Mouse (Mus musculus) cerebellum, postnatal 4 days (tissue): Measurements from ENCODE around the gene Uck2.
A peak's percentile ranks its signal among the peaks of the same experiment; 100 is the strongest.

Experiments
- DNase-seq, 2 experiments: peaks; one replicate each; pipeline ENCODE4 v3.0.0; 2022; ENCODE audit warnings: low spot score in 2 of 2, mixed read lengths in 1 of 2

Gene Uck2

DNA sequence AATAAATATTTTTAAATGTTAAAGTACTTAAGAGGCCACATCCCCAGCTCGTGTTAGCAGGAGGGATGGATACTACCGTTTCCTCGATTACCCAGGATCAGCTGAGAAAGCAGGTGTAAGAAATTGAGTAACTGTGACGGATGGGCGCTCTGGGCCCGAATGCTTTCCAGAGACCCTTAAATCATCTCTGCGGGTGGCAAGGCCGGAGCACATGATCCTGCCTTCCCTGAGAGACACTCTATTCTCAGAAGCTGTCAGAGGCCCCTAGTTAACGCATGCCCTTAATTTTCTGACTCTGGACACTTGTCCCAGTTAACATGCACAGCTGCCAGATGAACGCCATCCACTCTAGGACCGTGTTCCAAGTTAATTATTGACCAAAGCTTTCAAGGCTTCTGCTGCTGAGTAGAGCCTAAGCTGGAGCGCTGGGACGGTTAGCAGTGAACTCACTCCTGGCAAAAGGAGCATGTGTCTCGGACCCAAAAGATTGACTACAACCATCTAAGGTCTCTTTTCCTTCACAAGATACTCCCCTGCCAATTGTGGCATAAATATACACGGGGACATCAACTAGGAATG is 28.3 kb downstream of the Uck2 start:
- no peak for DNase-seq

DNA sequence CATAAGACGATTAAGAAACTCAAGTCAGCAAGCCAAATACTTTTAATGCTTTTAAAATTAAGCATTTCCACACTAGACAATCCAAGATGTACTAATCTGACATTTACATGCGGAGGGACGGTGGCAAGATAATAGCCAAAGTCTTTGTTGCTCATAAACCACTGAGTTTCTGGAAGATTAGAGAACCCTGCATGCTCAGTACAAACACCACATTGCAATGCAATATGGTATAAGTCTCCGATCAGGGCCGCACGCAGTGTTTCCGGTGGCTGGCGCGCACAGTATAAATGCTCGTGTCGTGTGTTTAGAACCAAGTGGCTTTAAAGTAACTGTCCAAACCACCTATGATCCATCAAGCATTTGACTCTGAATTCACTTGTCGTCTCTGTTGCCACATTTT is 31.5 kb downstream of the Uck2 start:
- no peak for DNase-seq

GRCm38 (mm10) chr1:167249881-167250280 is 35.2 kb downstream of the Uck2 start:
- DNase-seq, result no peak

- DNase-seq, result no peak
These were observed 35.9 kb downstream of the Uck2 start for GRCm38 (mm10) chr1:167249252-167249651.

GRCm38 (mm10) chr1:167247886-167248285 is 37.2 kb downstream of the Uck2 start:
- no peak for DNase-seq

DNA sequence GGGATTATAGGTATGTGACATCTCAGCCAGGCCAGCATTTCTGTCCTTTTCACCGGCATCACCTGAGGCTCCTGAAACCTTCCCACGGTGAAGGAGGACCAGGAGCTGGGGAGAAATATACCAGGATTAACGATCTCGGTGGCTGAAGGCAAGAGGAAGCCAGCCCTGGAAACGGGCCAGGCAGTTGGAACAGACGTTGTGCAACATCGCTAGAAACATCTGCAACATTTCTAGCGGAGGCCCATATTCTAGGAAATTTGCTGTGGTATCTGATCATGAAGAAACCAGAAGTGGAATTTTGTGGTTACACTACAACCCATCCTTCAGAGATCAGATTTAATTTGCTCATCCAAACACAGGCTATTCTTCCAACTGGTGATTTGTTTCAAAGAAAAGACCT is 38.1 kb downstream of the Uck2 start:
- no peak for DNase-seq

DNA sequence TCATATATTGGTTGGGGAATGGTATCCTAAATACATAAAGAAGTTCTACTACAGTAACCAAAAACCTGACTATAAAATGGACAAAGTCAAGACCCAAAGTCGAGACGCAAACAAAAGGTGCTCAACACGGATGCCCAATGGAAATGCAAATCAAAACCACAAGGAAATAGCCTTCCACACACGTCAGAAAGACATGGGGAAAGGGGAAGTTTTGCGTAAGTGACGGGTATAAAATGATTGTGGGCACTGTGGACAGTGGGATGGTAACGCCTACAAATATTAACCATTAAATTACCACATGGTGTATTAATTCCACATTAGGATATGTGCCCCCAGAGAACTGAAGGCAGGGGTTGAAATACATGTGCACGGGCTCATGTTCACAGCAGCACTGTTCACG is 38.8 kb downstream of the Uck2 start:
- DNase-seq, result no peak

GRCm38 (mm10) chr1:167245180-167245641 is 39.9 kb downstream of the Uck2 start:
- no peak for DNase-seq

- DNase-seq, result no peak
These were observed 42.9 kb downstream of the Uck2 start for GRCm38 (mm10) chr1:167242191-167242681.

DNA sequence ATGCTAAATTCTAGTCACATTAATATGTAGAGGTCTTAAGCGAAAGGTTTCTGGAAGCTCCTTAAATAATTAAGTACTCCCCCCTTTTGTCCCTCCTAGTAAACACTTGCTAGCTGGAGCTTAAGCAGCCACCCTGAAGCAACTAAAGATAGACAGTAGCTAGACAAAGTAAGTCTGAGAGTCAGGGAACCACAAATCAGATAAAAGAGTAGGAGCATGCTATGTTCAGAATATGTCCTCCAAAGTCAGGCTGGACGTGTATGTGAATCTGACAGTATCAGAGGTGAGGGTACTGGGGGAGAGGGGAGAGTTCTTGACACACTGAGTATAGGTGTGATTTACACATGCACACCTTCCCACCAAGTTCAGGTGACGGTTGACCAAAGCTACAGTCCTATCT is 43.6 kb downstream of the Uck2 start:
- no peak for DNase-seq

DNA sequence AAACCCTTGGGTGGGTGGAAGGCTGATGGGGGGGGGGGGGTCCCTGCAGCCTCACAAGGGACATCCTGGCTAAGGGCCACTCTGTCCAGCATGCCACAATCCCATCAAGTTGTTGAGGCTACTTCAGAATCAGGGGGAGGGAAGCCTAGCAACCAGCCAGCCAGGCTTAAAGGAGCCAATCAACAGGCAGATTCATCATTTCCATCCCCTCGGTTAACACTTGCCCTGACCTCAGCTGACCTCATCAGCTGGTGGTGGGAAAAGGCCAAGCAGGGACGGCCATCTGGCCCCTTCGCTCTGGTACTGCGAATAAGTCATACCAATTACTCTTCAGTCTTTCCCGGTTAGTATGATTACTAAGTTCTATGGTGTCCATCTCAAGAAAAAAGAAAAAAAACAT is 44.8 kb downstream of the Uck2 start:
- DNase-seq, result peak in 1 of 2 experiments; percentile 45

DNA sequence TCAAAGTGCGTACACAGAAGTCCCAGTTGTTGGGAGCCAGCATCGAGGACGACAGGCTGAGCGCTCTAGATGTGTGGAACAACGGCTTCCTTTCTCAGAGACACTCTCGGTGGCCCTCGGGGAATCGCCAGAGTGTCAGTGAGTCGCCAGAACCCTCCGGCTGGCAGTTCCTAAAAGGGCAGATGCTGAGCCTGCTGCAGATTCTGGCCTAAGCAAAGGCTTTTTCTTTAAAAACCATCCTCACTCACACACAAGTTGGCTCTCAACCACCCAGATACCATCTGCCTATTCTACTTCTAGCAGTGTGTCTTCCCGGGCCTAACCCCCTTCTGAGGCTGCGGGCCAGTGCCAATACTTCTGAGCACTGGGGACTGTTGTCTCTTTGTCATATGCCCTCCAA is 45.2 kb downstream of the Uck2 start:
- peak in 1 of 2 experiments; percentile 60 for DNase-seq

DNA sequence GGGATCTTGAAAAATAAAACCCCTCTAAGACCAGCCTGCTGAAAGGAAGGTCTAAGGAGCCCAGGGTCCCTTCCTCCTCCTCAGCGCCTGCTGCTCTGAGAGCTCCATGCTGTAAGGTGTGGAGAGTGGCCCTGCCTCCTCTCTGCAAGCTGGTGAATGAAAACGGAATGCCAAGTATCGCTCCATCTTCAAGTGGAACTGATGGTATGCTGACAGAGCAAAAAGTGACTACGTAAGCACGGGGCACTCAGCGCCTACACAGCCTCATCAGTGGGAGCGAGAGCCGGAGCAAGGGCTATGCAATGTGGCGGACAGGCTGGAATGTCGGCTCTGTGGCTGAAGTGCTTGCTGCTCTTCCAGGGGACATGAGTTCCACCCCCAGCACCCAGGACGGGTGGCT is 47.3 kb downstream of the Uck2 start:
- DNase-seq, result no peak

- no peak for DNase-seq
These were observed 48.3 kb downstream of the Uck2 start for GRCm38 (mm10) chr1:167236790-167237189.

- no peak for DNase-seq
These were observed 50.8 kb downstream of the Uck2 start for GRCm38 (mm10) chr1:167234344-167234743.

GRCm38 (mm10) chr1:167232918-167233317 is 52.2 kb downstream of the Uck2 start:
- DNase-seq, result no peak

GRCm38 (mm10) chr1:167231612-167232283 is 53.4 kb downstream of the Uck2 start:
- DNase-seq, result peak in 1 of 2 experiments; percentile 62

- DNase-seq, result no peak
These were observed 54.0 kb downstream of the Uck2 start for GRCm38 (mm10) chr1:167230930-167231611.

DNA sequence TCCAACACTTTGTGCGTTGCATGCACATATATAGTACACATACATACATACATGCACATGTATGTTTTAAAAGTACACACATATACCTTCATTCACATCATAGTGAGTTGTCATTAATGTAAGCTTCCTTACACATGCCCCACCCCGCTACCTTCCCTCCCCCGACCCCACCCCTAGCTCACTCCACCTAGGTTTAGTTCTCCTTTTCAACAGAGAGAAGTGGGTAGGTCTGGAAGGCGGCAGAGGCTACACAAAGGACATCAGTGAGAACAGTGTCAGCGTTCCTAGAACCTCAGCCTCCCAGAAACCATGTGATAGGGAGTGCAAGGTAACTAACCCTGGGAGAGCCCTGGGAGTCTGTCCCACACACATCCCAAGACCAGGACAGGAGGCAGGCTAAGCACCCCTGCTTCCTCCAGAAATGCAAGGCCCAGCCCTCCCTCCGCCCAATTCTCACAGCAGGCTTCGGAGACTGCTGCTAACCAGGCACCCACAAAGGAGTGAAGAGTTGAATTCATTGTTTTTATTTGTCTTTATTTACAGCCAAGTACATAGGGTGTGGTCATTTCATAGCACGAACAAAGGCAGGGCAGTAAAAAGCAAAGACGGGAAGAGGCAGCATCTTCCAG is 62.6 kb downstream of the Uck2 start:
- DNase-seq, result no peak

DNA sequence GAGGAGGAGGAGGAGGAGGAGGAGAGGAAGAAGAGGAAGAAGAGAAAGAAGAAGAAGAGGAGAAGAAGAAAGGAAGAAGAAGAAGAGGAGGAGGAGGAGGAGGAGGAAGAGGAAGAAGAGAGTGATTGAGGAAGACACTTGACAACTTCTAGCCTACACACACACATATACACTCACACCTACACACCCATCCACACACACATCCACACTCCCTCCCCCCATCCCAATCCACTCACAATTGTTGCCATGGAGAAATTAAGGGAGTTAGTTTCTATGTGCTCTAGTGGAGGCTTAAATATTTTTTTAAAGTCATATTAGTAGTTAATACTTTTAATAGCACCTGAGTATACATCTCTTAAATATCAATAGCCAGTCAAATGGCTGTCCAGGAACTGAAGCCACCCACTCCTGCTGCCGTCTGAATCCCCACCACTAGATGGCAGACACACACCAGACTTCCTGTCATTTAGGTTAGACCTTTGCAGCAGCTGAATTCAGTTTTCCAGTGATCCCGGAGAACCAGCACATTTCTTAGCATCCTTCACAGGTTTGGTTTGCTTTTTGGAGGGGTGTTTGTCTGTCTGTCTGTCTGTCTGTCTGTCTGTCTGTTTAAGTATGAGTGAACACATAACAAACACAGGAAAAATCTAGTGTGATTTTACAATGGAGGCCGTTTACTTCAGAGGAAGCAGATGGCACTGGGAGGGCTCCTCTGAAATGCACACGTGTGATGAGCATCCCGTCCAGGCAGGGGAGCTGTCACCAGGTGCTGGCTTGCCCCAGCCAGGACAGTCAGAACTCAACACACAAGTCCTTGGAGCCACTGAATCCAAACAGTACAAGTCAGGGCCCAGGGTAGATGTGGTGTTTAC is 64.6 kb downstream of the Uck2 start:
- DNase-seq, result peak; percentile 83 to 90

DNA sequence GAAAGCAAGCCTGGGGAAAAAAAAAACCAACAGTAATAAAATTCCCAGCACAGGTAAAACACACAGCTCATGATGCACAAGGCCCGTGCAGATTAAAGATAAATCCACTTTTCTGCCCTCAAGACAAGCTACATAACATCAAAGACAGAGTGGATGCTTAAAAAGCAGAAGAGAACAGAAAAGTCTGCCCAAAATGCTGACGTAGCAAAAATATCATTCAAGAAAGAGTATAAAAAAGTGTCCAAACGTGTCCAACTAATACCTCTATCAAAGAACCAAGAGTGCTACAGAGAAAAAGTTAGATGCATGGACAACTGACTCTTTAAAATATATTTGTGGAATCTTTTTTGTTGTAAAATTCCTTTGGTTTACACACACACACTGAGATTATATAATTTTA is 69.7 kb downstream of the Uck2 start:
- no peak for DNase-seq
